Mouse (Mus musculus): Measurements from ENCODE around the gene Smarca2.

The Smarca2 gene

GRCm38 (mm10) chr19:26804401-26804800 lies 199.6 kb downstream of the Smarca2 start:
- Histone ChIP-seq H3K9me3 (ENCODE audit: low read length) (no peaks in the 10 kb centered on the region), H3K27me3 (ENCODE audit: insufficient read depth, low read length) (no peaks in the 10 kb centered on the region), H3K4me1 (replicated peaks; ENCODE audit: low read depth, low read length) (no peaks in the 10 kb centered on the region), H3K36me3 (ENCODE audit: insufficient read depth, low read length) (no peaks in the 10 kb centered on the region), H3K4me3 (replicated peaks; ENCODE audit: low read length) (no peak overlapping the region)
- TF ChIP-seq CTCF (conservative IDR thresholded peaks at IDR 0.05; ENCODE audit: low read length): no peak
- no peak for TF ChIP-seq NANOG (IDR thresholded peaks at IDR 0.05; ENCODE audit: borderline replicate concordance, low read length)
- no peak for TF ChIP-seq POU5F1 (IDR thresholded peaks at IDR 0.05; ENCODE audit: borderline replicate concordance, low read length)

- TF ChIP-seq POU5F1 (IDR thresholded peaks at IDR 0.05; ENCODE audit: borderline replicate concordance, low read length): no peak
- no peak for TF ChIP-seq CTCF (conservative IDR thresholded peaks at IDR 0.05; ENCODE audit: low read length)
- TF ChIP-seq NANOG (IDR thresholded peaks at IDR 0.05; ENCODE audit: borderline replicate concordance, low read length): no peak
- H3K4me1 ChIP-seq (replicated peaks; ENCODE audit: low read depth, low read length): no peaks in the 10 kb centered on the region
- H3K36me3 ChIP-seq (ENCODE audit: insufficient read depth, low read length): no peaks in the 10 kb centered on the region
- no peaks in the 10 kb centered on the region for H3K9me3 ChIP-seq (ENCODE audit: low read length)
- H3K4me3 ChIP-seq (replicated peaks; ENCODE audit: low read length): no peak overlapping the region
- no peaks in the 10 kb centered on the region for H3K27me3 ChIP-seq (ENCODE audit: insufficient read depth, low read length)
Measured at GRCm38 (mm10) chr19:26814629-26815028, 209.8 kb downstream of the Smarca2 start.

DNA sequence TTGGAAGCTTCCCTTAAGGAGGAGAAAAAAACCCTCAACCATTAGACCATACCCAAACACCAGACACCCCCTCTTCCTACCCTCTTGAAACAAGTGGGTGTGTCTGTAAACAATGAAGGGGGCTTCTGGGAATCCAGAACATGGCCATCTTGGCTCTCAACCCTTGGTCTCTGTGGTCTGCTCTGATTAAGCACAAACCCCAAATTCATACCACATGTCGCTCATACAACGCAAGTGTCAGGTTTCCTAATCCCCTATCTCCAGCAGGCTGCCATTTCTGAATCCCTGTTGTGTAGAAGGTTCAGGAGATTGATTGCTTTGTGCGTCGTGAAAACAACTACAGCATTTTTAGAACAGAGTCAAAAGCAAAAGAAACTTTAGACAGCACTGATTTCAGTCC lies 213.1 kb downstream of the Smarca2 start:
- Histone ChIP-seq H3K36me3 (ENCODE audit: insufficient read depth, low read length) (no peaks in the 10 kb centered on the region), H3K4me3 (replicated peaks; ENCODE audit: low read length) (no peak overlapping the region), H3K9me3 (ENCODE audit: low read length) (no peaks in the 10 kb centered on the region), H3K4me1 (replicated peaks; ENCODE audit: low read depth, low read length) (no peaks in the 10 kb centered on the region), H3K27me3 (ENCODE audit: insufficient read depth, low read length) (peaks cover 12% of the 10 kb centered on the region)
- TF ChIP-seq POU5F1 (IDR thresholded peaks at IDR 0.05; ENCODE audit: borderline replicate concordance, low read length): no peak
- TF ChIP-seq NANOG (IDR thresholded peaks at IDR 0.05; ENCODE audit: borderline replicate concordance, low read length): no peak
- no peak for TF ChIP-seq CTCF (conservative IDR thresholded peaks at IDR 0.05; ENCODE audit: low read length)

Measured in E14TG2a.4 (cell line).